Mouse (Mus musculus) urinary bladder, adult 2 months (tissue): ENCODE data around the gene Pdcd7. TPM values are rescaled to one million over a fixed set of nuclear protein-coding genes. Genes with fewer than 3 reads are reported as not detected.
A peak's percentile ranks its signal among the peaks of the same experiment; 100 is the strongest.

Source experiments
- DNase-seq: peaks from one replicate; pipeline ENCODE4 v3.0.0; 2022; ENCODE audit warnings: low spot score
- polyA plus RNA-seq: library from polyadenylated mRNA; depleted of rRNA; stranded (reverse); fragments of >200 nt; gene quantifications from 2 replicates; pipeline ENCODE4 v1.2.3, GENCODE M21; 2012; rRNA removed

The Pdcd7 gene
- polyA plus RNA-seq, 1 experiment, result 14.4 TPM

DNA sequence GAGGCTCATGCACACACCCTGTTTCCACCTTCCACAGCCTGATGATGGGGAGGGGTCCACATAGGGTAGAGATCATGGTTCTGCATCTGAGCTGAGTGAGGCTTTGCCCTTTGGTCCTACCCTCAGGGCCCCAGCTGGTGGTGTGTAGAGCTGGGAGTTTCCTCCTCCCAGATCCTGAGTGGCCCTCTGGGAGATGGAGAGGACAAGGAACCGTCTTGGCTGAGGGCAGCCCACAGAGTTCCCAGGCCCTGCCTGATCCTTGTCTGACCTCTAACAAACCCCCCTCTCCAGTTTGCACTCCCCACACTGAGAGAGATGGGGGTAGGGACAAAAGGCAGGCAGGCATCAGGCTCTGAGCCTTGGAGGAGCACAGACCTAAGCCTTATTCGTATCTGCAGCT, 48.5 kb downstream of the Pdcd7 start:
- no peak for DNase-seq

DNA sequence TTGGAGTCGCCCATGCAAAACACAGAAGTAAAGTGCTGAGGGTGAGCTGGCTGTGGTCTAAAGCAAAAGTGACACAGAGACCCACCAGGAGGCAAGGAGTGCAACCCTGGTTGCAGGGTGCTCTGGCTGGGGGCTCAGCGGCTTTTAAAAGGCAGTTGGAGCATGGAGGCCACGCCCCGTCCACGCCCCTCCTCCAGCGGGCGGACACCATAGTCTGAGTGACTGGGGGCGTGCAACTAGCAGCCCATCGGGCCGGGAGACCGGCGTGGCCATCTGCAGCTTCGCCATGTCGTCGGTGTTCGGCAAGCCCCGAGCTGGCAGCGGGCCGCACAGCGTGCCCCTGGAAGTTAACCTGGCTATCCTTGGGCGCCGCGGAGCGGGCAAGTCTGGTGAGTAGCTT, 52.4 kb downstream of the Pdcd7 start, which contains the start of gene Rasl12:
Rasl12 (plus strand) TSS at position 228 of the 400 bp plus-strand sequence.
- peak; percentile 41 for DNase-seq

DNA sequence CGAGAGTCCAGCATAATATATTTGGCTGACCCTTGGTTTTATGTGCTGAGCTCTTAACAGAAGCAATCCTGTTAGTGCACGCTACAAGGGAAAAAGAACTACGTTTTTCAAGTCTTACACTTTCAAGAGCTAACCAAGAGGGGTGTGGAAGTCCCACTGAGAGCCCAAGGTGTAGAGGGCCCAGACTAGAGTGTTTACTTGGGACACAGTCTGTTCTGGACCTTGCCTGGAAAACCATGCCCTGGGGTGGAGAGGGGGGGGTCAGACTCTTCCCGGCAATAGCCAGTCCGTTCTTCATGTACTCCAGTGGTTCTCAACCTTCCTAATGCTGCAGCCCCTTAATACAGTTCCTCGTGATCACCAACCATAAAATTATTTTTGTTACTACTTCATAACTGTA, 54.0 kb downstream of the Pdcd7 start:
- no peak for DNase-seq

DNA sequence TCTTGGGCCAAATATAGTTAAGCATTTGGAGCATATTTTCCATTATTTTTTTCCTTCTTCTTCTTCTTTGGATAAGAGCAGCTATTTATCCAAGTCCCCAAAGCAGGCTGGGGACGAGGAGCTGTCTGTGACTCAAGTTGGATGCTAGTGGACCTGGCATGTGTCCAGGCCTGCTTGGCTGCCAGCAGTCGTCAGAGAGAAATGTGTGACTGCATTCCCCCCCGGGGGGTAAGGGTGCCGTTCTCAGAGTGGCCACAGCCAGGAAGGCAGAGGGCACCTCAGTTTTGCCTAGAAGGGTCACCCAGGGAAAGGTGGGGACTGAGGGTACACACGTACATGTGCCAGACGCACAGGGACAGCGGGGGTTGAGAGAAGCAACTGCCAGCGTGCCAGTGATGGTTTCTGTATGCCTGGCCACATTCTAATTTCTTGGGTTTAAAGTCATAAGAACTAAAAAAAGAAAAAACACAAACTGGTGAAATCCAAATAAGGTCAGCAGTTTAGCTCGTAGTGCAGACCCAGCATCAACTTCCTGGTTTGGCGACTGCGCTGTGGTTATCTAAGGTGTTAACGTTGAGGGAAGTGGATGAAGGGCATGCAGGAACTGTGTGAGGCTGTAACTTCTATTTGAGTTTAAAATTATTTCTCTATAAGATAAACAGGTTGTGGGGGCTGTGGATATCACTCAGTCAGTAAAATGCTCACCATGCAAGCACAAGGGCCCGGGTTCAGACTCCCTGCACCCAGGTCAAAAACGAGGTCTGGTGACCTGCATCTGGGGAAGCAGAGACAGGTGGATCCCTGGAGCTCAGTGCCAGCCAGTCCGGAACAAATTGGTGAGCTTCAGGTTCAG, 58.7 kb downstream of the Pdcd7 start:
- peak; percentile 46 for DNase-seq

DNA sequence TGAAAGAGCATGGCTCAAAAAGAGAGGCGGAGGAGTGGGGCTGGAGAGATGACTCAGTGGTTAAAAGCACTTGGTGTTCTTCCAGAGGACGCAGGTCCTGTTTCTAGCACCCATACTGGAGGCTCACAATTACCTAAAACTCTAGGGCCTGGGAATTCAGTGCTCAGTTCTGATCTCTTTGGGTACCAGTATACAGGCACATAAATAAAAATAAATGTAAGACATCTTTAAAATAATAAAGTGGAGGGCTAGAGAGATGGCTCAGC, 59.2 kb downstream of the Pdcd7 start:
- no peak for DNase-seq

DNA sequence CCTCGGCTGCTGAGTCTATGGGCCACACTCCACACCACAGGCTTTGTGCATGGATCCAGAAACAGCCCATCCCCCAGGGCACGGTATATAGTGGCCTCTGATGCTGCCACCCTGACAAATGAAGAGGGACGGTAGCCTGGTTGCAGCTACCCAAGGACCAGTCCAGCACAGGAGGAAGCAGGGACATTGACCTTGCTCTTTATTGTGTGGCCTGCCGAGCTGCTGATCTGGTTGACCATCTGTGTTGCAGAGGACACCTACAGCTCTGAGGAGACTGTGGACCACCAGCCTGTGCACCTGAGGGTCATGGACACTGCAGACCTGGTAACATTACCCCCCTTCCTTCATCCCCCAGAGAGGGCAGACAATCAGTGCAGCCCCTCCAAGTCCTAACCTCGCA, 61.4 kb downstream of the Pdcd7 start:
- no peak for DNase-seq

DNA sequence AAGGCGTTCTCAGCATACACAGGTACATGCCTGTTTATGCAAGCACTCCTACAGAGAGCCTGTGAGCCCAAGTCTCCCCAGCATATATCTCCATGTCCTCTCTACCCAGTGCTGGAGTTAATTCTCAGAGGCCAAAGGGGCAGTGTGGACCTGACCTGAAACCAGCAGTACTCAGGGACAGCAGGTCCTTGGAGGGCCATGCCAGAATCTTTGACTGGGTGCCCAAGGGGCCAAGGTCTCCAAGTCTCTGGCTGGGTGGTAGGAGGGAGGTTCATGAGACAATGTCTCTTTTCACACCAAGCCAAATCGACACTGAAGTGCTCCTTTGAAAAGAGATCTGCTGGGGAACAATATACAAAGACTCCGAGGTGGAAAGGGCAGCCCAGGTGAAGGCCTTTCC, 62.0 kb downstream of the Pdcd7 start:
- DNase-seq, result no peak

DNA sequence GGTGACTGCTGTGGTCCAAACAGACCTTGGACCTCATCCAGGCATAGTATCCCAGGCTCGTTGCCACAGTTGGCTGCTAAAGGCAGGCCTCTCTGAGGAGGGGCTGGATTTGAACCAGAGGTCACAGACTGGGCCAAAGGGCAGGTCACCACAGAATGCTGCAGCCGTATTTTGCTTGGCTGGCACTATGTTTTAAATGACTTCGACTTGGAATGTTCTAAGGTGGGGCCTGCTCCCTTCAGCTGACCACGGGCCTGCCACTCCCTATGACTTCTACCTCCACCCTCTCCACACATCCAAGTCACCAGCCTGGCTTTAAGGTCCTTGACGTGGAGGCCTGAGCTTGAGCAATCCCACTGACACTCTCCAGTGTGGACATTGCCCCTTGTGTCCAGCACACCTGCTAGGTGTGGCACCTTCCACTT, 63.0 kb downstream of the Pdcd7 start:
- DNase-seq, result no peak

Other genes with a start within 250 kb of the Pdcd7 start
- gene Igdcc4, start 244.6 kb upstream of the Pdcd7 start, polyA plus RNA-seq, result 12.5 and 15.9 TPM in 2 replicates
- gene Igdcc3, start 204.9 kb upstream of the Pdcd7 start, polyA plus RNA-seq, result 2.3 and 2.7 TPM in 2 replicates
- gene Parp16, start 150.8 kb upstream of the Pdcd7 start, polyA plus RNA-seq, result 4.4 and 4.5 TPM in 2 replicates
- gene Cilp, start 80.9 kb upstream of the Pdcd7 start, polyA plus RNA-seq, result 1.5 and 4.2 TPM in 2 replicates
- 23.9 and 25.2 TPM in 2 replicates for gene Clpx, start 51.8 kb upstream of the Pdcd7 start, polyA plus RNA-seq
- gene Ubap1l, start 14.9 kb downstream of the Pdcd7 start, polyA plus RNA-seq, result 0.55 and 0.87 TPM in 2 replicates
- gene Kbtbd13, start 45.5 kb downstream of the Pdcd7 start, polyA plus RNA-seq, result 1.4 and 1.5 TPM in 2 replicates
- gene Rasl12, start 52.4 kb downstream of the Pdcd7 start, polyA plus RNA-seq, result 25.6 and 28.8 TPM in 2 replicates
- not detected in 2 replicates for gene Slc51b, start 76.9 kb downstream of the Pdcd7 start, polyA plus RNA-seq
- gene Mtfmt, start 89.7 kb downstream of the Pdcd7 start, polyA plus RNA-seq, result 19.2 and 21.9 TPM in 2 replicates
- 42.6 and 46.8 TPM in 2 replicates for gene Spg21, start 114.8 kb downstream of the Pdcd7 start, polyA plus RNA-seq
- 21.8 and 33.9 TPM in 2 replicates for gene Ankdd1a, start 174.1 kb downstream of the Pdcd7 start, polyA plus RNA-seq
- 45.4 and 50.5 TPM in 2 replicates for gene Plekho2, start 233.9 kb downstream of the Pdcd7 start, polyA plus RNA-seq
- 0.29 and 0.36 TPM in 2 replicates for gene Pif1, start 241.1 kb downstream of the Pdcd7 start, polyA plus RNA-seq